Mouse (Mus musculus) olfactory bulb, adult 2 months (tissue): Measurements from ENCODE around the gene Gna15.

Source experiments
- CTCF ChIP-seq: fragments of 200-500 bp; IDR thresholded peaks from 2 replicates; pipeline ENCODE4 v1.5.1; 2012; ENCODE audit warnings: low read depth, mild to moderate bottlenecking, low read length, moderate library complexity; ENCODE audit not compliant: insufficient read depth
- POLR2A ChIP-seq: fragments of 200-500 bp; IDR thresholded peaks from 2 replicates; pipeline ENCODE4 v1.6.1; 2012; ENCODE audit warnings: mild to moderate bottlenecking, low read depth, low read length, moderate library complexity; ENCODE audit not compliant: insufficient read depth

DNA sequence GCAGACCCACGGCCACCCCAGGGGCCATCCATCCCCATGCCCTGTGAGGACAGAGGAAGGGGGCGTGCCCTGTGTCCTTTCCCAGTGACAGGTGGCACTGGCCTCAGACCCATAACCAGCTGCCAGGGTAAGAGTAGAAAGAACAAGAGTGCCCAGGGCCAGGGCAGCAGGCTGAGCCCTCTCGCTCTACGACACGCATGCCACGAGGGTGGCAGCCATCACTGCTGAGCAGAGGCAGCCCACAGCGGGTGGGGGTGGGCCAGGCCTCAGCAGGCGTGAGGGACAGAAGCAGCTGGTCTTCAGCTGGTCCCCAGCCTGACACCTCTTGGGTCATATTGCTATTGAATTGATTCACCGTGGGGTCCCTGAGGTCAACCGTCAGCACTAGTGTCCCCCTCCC is 37.5 kb downstream of the Gna15 start:
- TF ChIP-seq CTCF = no peak
- no peak for TF ChIP-seq POLR2A
